ENCODE assay signal across 7 mouse cellular contexts in genomic region chr4:140205811-140206231, GRCm38 (mm10). TPM values are rescaled to one million over a fixed set of nuclear protein-coding genes. Genes with fewer than 3 reads are reported as not detected.
DNase-seq lines count a peak whose midpoint lies in the region; ATAC-seq and TF ChIP-seq lines count a peak whose summit lies in the region.

No protein-coding gene starts in this region.

- WGBS in hindbrain, postnatal 0 days = 26% methylated on average over 12 of the region's 12 CpGs

- H3K4me3 ChIP-seq in hindbrain, postnatal 0 days (ENCODE audit: low read length) = no peak overlapping the region

- no peak overlapping the region for H3K27ac ChIP-seq in hindbrain, postnatal 0 days

- H3K36me3 ChIP-seq in hindbrain, postnatal 0 days (ENCODE audit: insufficient read depth, low read length) = no peaks in the 10 kb centered on the region

- no peak overlapping the region for H3K9ac ChIP-seq in hindbrain, postnatal 0 days (replicated peaks; ENCODE audit: low read length)

- peak; percentile 67 for ATAC-seq in hindbrain, postnatal 0 days

- no peaks in the 10 kb centered on the region for H3K27me3 ChIP-seq in hindbrain, postnatal 0 days (ENCODE audit: insufficient read depth, low read length)

- H3K4me1 ChIP-seq in hindbrain, postnatal 0 days (ENCODE audit: insufficient read depth, low read length) = peaks cover 17% of the 10 kb centered on the region; the same call in 1 of the 2 replicates

- H3K4me2 ChIP-seq in hindbrain, postnatal 0 days (ENCODE audit: low read depth, low read length) = no peak overlapping the region

- no peak for TF ChIP-seq CTCF in hindbrain, postnatal 0 days (IDR thresholded peaks at IDR 0.05; ENCODE audit: low read depth)

- peak; percentile 59 for DNase-seq in ZHBTc4 (ENCODE audit: low read depth, low spot score)
- DNase-seq in adrenal gland, postnatal 10 days = peak; percentile 84
- peak; percentile 48 for DNase-seq in gastrocnemius, adult 18-20 months (ENCODE audit: low spot score)
- peak; percentile 80 for DNase-seq in hindbrain, postnatal 0 days (ENCODE audit: low spot score)
- peak; percentile 22 to 49 for DNase-seq in right cerebral cortex, postnatal 36 days (ENCODE audit: low spot score in 2 of 2)
- DNase-seq in spleen, postnatal 36 days (ENCODE audit: low spot score in 2 of 2) = no peak
- DNase-seq in embryo, embryonic 11 days = no peak

- H3K9me3 ChIP-seq in hindbrain, postnatal 0 days (ENCODE audit: low read length) = no peaks in the 10 kb centered on the region

RNA-seq across cellular contexts. Expression of gene Igsf21, which starts 40.8 kb away (rescaled TPM):
- 1 to 10 TPM; 7.0 to 9.8 TPM for total RNA-seq in adrenal gland, postnatal 10 days (2021)
- total RNA-seq in gastrocnemius, adult 18-20 months (2021) = not detected
- 175 and 176 TPM in 2 replicates for total RNA-seq in hindbrain, postnatal 0 days (2014; rRNA removed)
- polyA plus RNA-seq in hindbrain, postnatal 0 days (2015; fragmentation: Nextera tagmentation; extraction: Ambion mirVana) = 125 and 127 TPM in 2 replicates

Comparison
In these comparisons a context has a peak if more than half of its experiments do, and no peak if none do; other contexts are left out.
1. DNase-seq: peak in ZHBTc4 (single experiment), adrenal gland, postnatal 10 days (single experiment), gastrocnemius, adult 18-20 months (single experiment), hindbrain, postnatal 0 days (single experiment) and right cerebral cortex, postnatal 36 days (2 of 2); none in spleen, postnatal 36 days (0 of 2) and embryo, embryonic 11 days (single experiment).
2. RNA of gene Igsf21, which starts 40.8 kb away (total RNA-seq): 175 to 176 TPM in hindbrain, postnatal 0 days; 7.0 to 9.8 TPM in adrenal gland, postnatal 10 days and not detected in gastrocnemius, adult 18-20 months; every median in the first group is over 10 times any median in the second.